Mouse (Mus musculus) heart, postnatal 25 days (tissue): Measurements from ENCODE around the gene Gpr37l1. TPM values are rescaled to one million over a fixed set of nuclear protein-coding genes. Genes with fewer than 3 reads are reported as not detected.
"Not testable (repeated sequence)": the region's sequence is repeated elsewhere in the genome, so short reads cannot be mapped to it uniquely, and the experiment has no call there.

Experiments
- DNase-seq: peaks from one replicate; pipeline ENCODE4 v3.0.0; 2022; ENCODE audit warnings: low spot score
- intact Hi-C: fragments of 180-260 bp; cut with DNase I; formaldehyde crosslinking; loops from one replicate; pipeline ENCODE4 v1.15.1; 2025
- total RNA-seq, 2 experiments: library from RNA; stranded (reverse); gene quantifications; 2 replicates each; pipeline ENCODE4 v1.2.3; 2021

Gpr37l1 gene
- total RNA-seq, 2 experiments from 2014 or later: 0.81 to 1.1 TPM

- DNase-seq: no peak
- intact Hi-C loops: no loop called here
Observed at GRCm38 (mm10) chr1:135129543-135130183, 37.8 kb downstream of the Gpr37l1 start.

DNA sequence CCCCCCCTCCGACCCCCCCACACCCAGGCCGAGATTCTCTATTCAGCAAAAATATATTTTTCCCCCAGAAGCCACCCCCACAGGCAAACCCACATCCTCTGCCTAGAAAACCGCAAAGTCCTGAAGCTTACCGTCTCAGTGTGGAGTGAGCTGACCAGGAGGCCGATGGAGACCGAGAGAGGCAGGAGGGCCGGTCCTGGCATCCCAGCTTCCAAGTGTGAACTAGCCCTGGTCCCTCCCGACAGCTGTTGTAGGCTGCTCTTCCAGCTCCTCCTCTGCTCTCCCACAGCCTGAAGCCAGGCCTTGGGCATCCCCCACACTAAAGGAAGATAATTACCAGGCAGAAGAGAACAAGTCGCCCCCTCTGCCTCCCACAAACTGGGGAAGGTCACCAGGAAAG lies 38.5 kb downstream of the Gpr37l1 start:
- intact Hi-C loops: no loop called here
- DNase-seq: no peak

- DNase-seq: no peak
- intact Hi-C loops: no loop called here
Observed at GRCm38 (mm10) chr1:135128011-135128441, 39.5 kb downstream of the Gpr37l1 start.

DNA sequence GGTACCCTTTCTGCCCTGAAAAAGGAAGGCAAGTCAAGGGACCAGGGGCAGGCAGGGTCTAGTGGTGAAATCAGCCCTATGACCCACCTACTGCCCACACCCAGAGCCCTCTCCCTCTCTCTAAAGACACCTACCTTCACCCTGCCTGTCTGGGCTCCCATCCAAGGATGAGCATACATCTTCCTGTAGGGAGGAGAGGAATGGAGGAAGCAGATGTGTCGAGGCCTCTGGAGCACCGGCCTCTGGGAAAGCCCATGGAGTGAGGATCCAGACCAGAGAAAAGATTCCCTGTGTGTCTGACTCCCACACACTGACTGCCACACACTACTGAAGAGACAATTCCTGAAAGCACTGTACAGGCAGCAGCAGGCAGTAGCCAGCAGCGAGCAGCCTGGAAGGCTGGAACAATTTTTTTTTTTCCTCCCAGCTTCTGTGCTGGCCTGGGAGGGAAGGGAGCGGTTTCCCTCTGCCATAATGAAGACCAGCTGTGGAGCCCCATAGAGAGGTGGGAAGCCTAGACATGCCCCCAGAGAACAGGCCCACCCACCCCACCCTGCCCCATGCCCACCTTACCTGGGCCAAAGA lies 40.9 kb downstream of the Gpr37l1 start:
- intact Hi-C loops: no loop called here
- no peak for DNase-seq

- no peak for DNase-seq
- intact Hi-C loops: no loop called here
Observed at GRCm38 (mm10) chr1:135125990-135126389, 41.5 kb downstream of the Gpr37l1 start.

GRCm38 (mm10) chr1:135124573-135125363 lies 42.7 kb downstream of the Gpr37l1 start:
- DNase-seq: no peak
- intact Hi-C loops: no loop called here

DNA sequence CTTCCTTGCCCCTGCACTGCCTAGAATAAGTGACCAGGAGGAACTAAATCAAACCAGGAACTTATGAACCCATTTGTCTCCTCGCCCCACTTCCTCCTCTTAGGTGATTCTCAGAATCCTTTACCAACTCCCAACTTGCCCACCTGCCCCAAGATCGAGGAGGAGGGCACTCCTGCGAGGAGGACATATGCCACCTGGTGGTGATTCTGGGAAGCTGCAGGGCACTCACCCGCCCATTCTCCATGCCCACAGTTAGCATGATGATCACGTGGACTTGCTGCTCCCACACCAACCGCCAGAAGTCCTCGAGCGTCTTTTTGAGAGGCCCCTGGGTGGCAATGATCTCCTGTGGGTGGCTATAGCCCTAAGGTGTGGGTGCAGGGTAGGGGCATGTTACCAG lies 54.8 kb downstream of the Gpr37l1 start:
- DNase-seq: no peak
- intact Hi-C loops: no loop called here

- intact Hi-C loops, DNase-seq: not testable (repeated sequence)
Observed at GRCm38 (mm10) chr1:135111271-135111670, 56.2 kb downstream of the Gpr37l1 start.

Other genes starting within 250 kb of the Gpr37l1 start
- 100 to 1,000 TPM; 147 to 165 TPM for gene Ppp1r12b, start 211.7 kb downstream of the Gpr37l1 start, total RNA-seq
- 1 to 10 TPM; 4.4 to 7.6 TPM for gene Ube2t, start 205.1 kb downstream of the Gpr37l1 start, total RNA-seq
- gene Lgr6, start 62.4 kb downstream of the Gpr37l1 start, total RNA-seq: 10 to 100 TPM; 14.6 to 17.5 TPM
- gene Ptpn7, start 35.0 kb downstream of the Gpr37l1 start, total RNA-seq: under 1 TPM; 0.44 to 0.50 TPM
- gene Arl8a, start 20.9 kb downstream of the Gpr37l1 start, total RNA-seq: 10 to 100 TPM; 17.9 to 20.3 TPM
- not detected for gene Elf3, start 90.9 kb upstream of the Gpr37l1 start, total RNA-seq
- 10 to 100 TPM; 22.1 TPM for gene Rnpep, start 116.4 kb upstream of the Gpr37l1 start, total RNA-seq
- gene Timm17a, start 146.1 kb upstream of the Gpr37l1 start, total RNA-seq: 100 to 1,000 TPM; 391 to 392 TPM
- gene Lmod1, start 157.1 kb upstream of the Gpr37l1 start, total RNA-seq: 1 to 10 TPM; 2.7 to 3.8 TPM
- gene Shisa4, start 207.6 kb upstream of the Gpr37l1 start, total RNA-seq: 1 to 10 TPM; 3.1 to 3.4 TPM